Mouse (Mus musculus): Measurements from ENCODE around the gene Ttc21a. TPM values are rescaled to one million over a fixed set of nuclear protein-coding genes. Genes with fewer than 3 reads are reported as not detected.
A peak's percentile ranks its signal among the peaks of the same experiment; 100 is the strongest.

The Ttc21a gene
- polyA plus RNA-seq, 1 experiment from 2014 or later = 0.74 TPM

- Histone ChIP-seq H3K36me3 (no peaks in the 10 kb centered on the region), H3K9me3 (replicated peaks) (no peaks in the 10 kb centered on the region), H3K4me3 (replicated peaks) (no peak overlapping the region), H3K4me2 (no peak overlapping the region), H3K27ac (replicated peaks) (no peak overlapping the region), H3K9ac (replicated peaks) (no peak overlapping the region), H3K4me1 (peaks cover 46% of the 10 kb centered on the region), H3K27me3 (replicated peaks) (peaks cover 7% of the 10 kb centered on the region)
- WGBS = 59% methylated on average over 9 of the region's 9 CpGs
- ATAC-seq (ENCODE audit: low FRiP score) = no peak
These were observed 40.9 kb downstream of the Ttc21a start for GRCm38 (mm10) chr9:119978151-119978810.

DNA sequence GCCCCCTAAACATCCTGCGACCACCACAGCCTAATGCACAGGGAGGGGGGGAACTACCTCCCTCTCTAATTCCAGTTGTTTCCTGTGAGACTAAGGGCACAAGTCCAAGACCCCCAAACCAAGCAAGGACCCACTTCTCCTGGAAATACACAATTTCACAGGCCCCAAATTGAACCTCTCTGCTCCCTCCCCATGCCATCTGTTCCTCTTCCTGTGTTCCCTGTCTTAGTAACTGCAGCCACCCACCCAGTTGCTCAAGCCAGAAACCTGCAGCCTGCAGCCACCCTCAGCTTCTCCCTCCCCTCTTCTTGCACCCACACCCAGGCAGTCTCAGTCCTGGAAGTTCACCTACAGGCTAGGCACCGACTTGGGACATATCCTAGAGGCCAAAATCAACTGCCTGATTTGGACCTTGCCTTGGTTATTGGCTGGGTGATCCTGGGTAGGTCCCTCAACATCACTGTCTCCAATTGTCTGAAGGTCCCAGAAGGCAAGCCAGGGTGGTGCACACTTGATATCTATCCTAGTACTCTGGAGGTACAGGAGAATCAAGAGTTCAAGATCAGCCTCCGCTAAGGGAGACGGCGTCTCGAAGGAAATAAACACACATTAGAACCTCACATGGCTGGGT, 41.5 kb downstream of the Ttc21a start:
- Histone ChIP-seq H3K9me3 (replicated peaks) (no peaks in the 10 kb centered on the region), H3K27me3 (replicated peaks) (peaks cover 7% of the 10 kb centered on the region), H3K4me1 (peaks cover 49% of the 10 kb centered on the region), H3K4me2 (no peak overlapping the region), H3K36me3 (no peaks in the 10 kb centered on the region), H3K9ac (replicated peaks) (no peak overlapping the region), H3K4me3 (replicated peaks) (no peak overlapping the region), H3K27ac (replicated peaks) (no peak overlapping the region)
- WGBS = 85% methylated on average over 6 of the region's 6 CpGs
- no peak for ATAC-seq (ENCODE audit: low FRiP score)

DNA sequence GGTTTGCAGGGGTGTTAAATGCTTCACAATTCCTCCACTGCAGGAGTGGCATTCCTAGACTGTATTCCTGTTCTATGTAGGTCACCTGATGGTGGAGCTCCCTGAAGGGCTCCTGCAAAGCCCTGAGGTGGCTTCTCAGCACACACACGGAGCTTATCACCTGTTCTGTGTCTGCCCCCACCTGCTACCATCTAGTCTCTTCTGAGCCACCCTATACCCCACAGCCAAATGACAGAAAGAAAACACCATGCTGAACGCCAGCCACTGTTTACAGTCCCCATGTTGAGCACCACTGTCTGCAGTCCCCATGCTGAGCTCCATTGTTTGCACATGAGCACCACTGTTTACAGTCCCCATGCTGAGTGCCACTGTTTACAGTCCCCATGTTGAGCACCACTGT, 42.3 kb downstream of the Ttc21a start:
- 60% methylated on average over 2 of the region's 2 CpGs for WGBS
- no peak overlapping the region for H3K4me2 ChIP-seq

DNA sequence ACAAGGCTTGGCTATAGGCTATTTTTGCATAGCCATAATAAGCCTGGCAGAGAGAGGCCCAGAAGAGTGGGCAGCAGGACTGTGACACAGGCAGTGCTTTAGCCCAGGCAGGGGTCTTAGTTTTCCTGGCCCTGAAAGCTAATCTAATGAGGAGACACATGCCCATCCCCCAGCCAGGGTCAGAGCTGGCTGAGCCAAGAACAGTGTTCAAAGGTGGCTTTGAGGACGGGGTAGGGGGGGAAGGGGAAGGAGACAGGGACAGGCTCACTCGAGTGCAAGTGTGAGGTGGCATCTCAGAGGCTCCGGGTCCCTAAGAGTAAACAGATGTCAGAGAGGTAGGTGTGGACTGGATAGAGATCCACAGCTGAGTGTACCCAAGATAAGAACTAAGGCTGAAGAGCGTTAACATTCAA, 43.4 kb downstream of the Ttc21a start:
- no peak overlapping the region for H3K4me3 ChIP-seq (replicated peaks)
- no peaks in the 10 kb centered on the region for H3K9me3 ChIP-seq (replicated peaks)
- H3K4me1 ChIP-seq = peaks cover 55% of the 10 kb centered on the region
- H3K27me3 ChIP-seq (replicated peaks) = peaks cover 7% of the 10 kb centered on the region
- H3K27ac ChIP-seq (replicated peaks) = peak overlapping the region; percentile 76
- WGBS = 8% methylated on average over 4 of the region's 4 CpGs
- ATAC-seq (ENCODE audit: low FRiP score) = no peak
- no peaks in the 10 kb centered on the region for H3K36me3 ChIP-seq
- no peak overlapping the region for H3K9ac ChIP-seq (replicated peaks)
- peak overlapping the region; percentile 94 for H3K4me2 ChIP-seq

More for the DNA sequence above, 42.3 kb downstream of the Ttc21a start:
- no peak for ATAC-seq (ENCODE audit: low FRiP score)
- Histone ChIP-seq H3K4me3 (replicated peaks) (no peak overlapping the region), H3K27me3 (replicated peaks) (peaks cover 7% of the 10 kb centered on the region), H3K4me1 (peaks cover 55% of the 10 kb centered on the region), H3K9ac (replicated peaks) (no peak overlapping the region), H3K36me3 (no peaks in the 10 kb centered on the region), H3K9me3 (replicated peaks) (no peaks in the 10 kb centered on the region), H3K27ac (replicated peaks) (no peak overlapping the region)

- peaks cover 55% of the 10 kb centered on the region for H3K4me1 ChIP-seq
- H3K4me3 ChIP-seq (replicated peaks) = peak overlapping the region; percentile 64
- no peak overlapping the region for H3K9ac ChIP-seq (replicated peaks)
- peaks cover 7% of the 10 kb centered on the region for H3K27me3 ChIP-seq (replicated peaks)
- 2% methylated on average over 16 of the region's 16 CpGs for WGBS
- H3K27ac ChIP-seq (replicated peaks) = peak overlapping the region; percentile 76
- H3K4me2 ChIP-seq = peak overlapping the region; percentile 94
- H3K9me3 ChIP-seq (replicated peaks) = no peaks in the 10 kb centered on the region
- H3K36me3 ChIP-seq = no peaks in the 10 kb centered on the region
- no peak for ATAC-seq (ENCODE audit: low FRiP score)
These were observed 44.1 kb downstream of the Ttc21a start for GRCm38 (mm10) chr9:119981183-119982179.

DNA sequence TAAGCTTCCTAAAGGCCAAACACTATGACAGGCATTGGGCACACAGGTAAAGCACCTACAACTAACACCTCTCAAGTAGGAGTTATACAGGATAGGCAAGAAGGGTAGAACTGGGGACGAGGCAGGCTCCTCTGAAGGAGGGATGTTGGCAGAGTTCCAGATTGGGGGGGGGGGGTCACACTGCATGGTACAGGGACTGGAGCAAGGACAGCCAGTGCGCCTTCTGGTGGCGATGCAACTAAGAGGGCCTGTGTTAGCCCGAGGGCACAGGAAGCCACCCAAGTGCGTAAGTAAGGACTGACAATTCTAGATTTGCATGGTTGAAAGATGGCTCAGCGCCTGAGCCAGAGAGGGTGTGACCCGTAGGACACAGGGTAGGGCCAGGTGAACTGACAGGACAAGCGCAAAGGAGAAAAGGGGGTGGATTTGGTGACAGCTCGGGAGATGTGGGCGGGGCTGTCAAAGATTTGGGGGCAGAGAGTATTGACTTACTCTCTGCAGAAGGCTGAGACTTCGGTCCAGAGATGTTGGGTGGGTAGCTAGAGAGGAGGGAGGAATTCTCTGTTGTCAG, 44.9 kb downstream of the Ttc21a start:
- Histone ChIP-seq H3K4me3 (replicated peaks) (peak overlapping the region; percentile 64), H3K4me2 (peak overlapping the region; percentile 94), H3K27ac (replicated peaks) (peak overlapping the region; percentile 76; the same call in 1 of the 2 replicates), H3K27me3 (replicated peaks) (peaks cover 7% of the 10 kb centered on the region), H3K9me3 (replicated peaks) (no peaks in the 10 kb centered on the region), H3K36me3 (no peaks in the 10 kb centered on the region), H3K9ac (replicated peaks) (peak overlapping the region; percentile 62; the same call in 1 of the 2 replicates), H3K4me1 (peaks cover 52% of the 10 kb centered on the region)
- WGBS = under 1% methylated on average over 11 of the region's 11 CpGs
- ATAC-seq (ENCODE audit: low FRiP score) = peak; percentile 28; the same call in 1 of the 2 replicates

DNA sequence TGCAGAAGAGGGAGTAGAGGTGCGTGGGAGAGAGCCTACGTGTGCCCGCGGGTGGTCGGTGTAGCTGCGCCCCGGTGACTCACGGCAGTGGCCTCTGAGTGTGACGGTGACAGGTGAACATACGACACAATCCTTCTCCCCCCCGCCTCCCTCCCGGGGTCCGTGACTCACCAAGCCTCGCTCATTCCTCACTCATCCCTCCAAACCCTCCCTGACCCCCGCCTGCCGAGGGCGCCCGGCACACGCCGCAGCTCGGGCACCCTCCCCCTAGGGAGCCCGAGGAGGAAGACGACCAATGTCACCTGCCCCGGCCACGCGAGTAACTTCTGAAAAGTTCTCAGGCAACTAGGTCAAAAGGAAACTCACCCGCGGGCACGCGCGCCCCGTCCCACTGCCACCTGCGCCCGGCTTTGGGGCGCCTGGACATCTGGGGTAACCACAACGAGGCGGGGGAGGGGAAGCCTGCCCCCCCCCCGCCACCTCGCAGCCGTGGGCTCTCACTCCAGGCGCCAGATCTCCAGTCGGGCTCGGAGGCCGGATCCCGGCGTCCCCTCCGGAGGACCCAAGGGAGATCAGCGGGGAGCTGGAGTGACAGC, 45.6 kb downstream of the Ttc21a start:
- no peaks in the 10 kb centered on the region for H3K9me3 ChIP-seq (replicated peaks)
- no peak overlapping the region for H3K27ac ChIP-seq (replicated peaks)
- H3K27me3 ChIP-seq (replicated peaks) = peaks cover 7% of the 10 kb centered on the region
- WGBS = under 1% methylated on average over 45 of the region's 48 CpGs
- ATAC-seq (ENCODE audit: low FRiP score) = no peak
- H3K9ac ChIP-seq (replicated peaks) = peak overlapping the region; percentile 62
- peak overlapping the region; percentile 64 for H3K4me3 ChIP-seq (replicated peaks)
- H3K4me2 ChIP-seq = peak overlapping the region; percentile 94
- H3K4me1 ChIP-seq = peaks cover 45% of the 10 kb centered on the region
- H3K36me3 ChIP-seq = no peaks in the 10 kb centered on the region

- H3K9ac ChIP-seq (replicated peaks) = peak overlapping the region; percentile 62
- peak overlapping the region; percentile 64 for H3K4me3 ChIP-seq (replicated peaks)
- peak overlapping the region; percentile 33 for H3K27ac ChIP-seq (replicated peaks)
- H3K4me2 ChIP-seq = peak overlapping the region; percentile 94
- ATAC-seq (ENCODE audit: low FRiP score) = peak; percentile 75
- H3K27me3 ChIP-seq (replicated peaks) = peaks cover 7% of the 10 kb centered on the region
- H3K4me1 ChIP-seq = peaks cover 38% of the 10 kb centered on the region
- WGBS = under 1% methylated on average over 77 of the region's 79 CpGs
- H3K36me3 ChIP-seq = no peaks in the 10 kb centered on the region
- H3K9me3 ChIP-seq (replicated peaks) = no peaks in the 10 kb centered on the region
These were observed 46.5 kb downstream of the Ttc21a start for GRCm38 (mm10) chr9:119983585-119984535.

DNA sequence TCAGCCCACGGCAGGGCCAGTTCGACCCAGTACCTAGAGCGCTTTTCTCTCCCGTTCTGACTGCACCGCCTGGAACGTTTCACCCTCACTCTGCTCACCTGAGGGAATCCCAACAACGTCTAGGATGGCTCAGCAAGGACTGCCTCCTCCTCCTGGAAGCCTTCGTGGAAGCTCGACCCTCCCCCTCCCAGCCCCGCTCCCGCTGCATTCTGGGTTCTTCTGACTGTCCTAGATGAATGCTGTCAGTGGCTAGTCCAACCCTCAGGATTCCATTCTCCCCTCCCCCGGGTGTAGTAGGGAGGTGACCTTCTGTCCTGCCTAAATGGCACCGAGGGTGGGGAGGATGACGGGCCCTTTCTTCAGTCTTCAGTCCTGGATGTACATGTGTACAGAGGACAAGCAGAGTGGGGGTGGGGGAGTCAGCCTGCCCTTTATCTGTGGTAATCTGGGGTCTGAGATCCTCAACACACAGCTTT, 47.2 kb downstream of the Ttc21a start, which contains the start of gene Csrnp1:
Csrnp1 (minus strand) TSS at position 123 of the 476 bp plus-strand sequence.
- H3K4me3 ChIP-seq (replicated peaks) = peak within 1 kb of the TSS; percentile 64
- peak within 1 kb of the TSS; percentile 94 for H3K4me2 ChIP-seq
- H3K4me1 ChIP-seq = peaks cover 38% of the 10 kb centered on the region
- H3K9me3 ChIP-seq (replicated peaks) = no peaks in the 10 kb centered on the region
- peak within 1 kb of the TSS; percentile 33 for H3K27ac ChIP-seq (replicated peaks)
- peaks cover 9% of the 10 kb centered on the region for H3K27me3 ChIP-seq (replicated peaks)
- H3K36me3 ChIP-seq = no peaks in the 10 kb centered on the region
- peak within 1 kb of the TSS; percentile 62 for H3K9ac ChIP-seq (replicated peaks)
- ATAC-seq (ENCODE audit: low FRiP score) = no peak
- 10% methylated on average over 14 of the region's 14 CpGs for WGBS
